Mouse (Mus musculus) heart, postnatal 10 days (tissue): ENCODE results near the gene Snx15. TPM values are rescaled to one million over a fixed set of nuclear protein-coding genes. Genes with fewer than 3 reads are reported as not detected.

Experiments used
- DNase-seq, 2 experiments: peaks; one replicate each; pipeline ENCODE4 v3.0.0; 2021
- intact Hi-C: fragments of 180-260 bp; cut with DNase I; formaldehyde crosslinking; loops from one replicate; pipeline ENCODE4 v1.15.1; 2025
- total RNA-seq, 2 experiments: library from RNA; stranded (reverse); gene quantifications; 2 replicates each; pipeline ENCODE4 v1.2.3; 2021

The Snx15 gene
- total RNA-seq, 2 experiments from 2014 or later = 12.5 to 12.6 TPM

GRCm38 (mm10) chr19:6079983-6080480 lies 48.1 kb downstream of the Snx15 start, which contains the start of gene Tmem262:
Tmem262 (plus strand) TSS chr19:6080033.
- DNase-seq = no peak
- intact Hi-C loops = no loop called here

GRCm38 (mm10) chr19:6076564-6077393 lies 51.3 kb downstream of the Snx15 start, which contains the start of gene Vps51:
Vps51 (minus strand) TSS chr19:6077231.
- intact Hi-C loops = loop anchor here (2.0 kb wide), 1 partner anchor 16 kb away; the partner anchor contains the start of gene Znhit2
- peak; percentile 92 to 93 for DNase-seq

- no peak for DNase-seq
- intact Hi-C loops = no loop called here
Measured at GRCm38 (mm10) chr19:6073889-6074288, 54.2 kb downstream of the Snx15 start.

- intact Hi-C loops = no loop called here
- no peak for DNase-seq
Measured at GRCm38 (mm10) chr19:6071261-6071660, 56.8 kb downstream of the Snx15 start.

- intact Hi-C loops = no loop called here
Measured at GRCm38 (mm10) chr19:6070571-6071250, 57.4 kb downstream of the Snx15 start.

GRCm38 (mm10) chr19:6069851-6070250 lies 58.3 kb downstream of the Snx15 start:
- intact Hi-C loops = no loop called here
- DNase-seq = no peak

More at GRCm38 (mm10) chr19:6070571-6071250, 57.4 kb downstream of the Snx15 start:
- DNase-seq = no peak

Other genes with a start within 250 kb of the Snx15 start
- 1 to 10 TPM; 1.1 to 1.2 TPM for gene Tigd3, start 234.2 kb downstream of the Snx15 start, total RNA-seq
- 100 to 1,000 TPM; 100 to 101 TPM for gene Dpf2, start 215.3 kb downstream of the Snx15 start, total RNA-seq
- gene Cdc42ep2, start 203.5 kb downstream of the Snx15 start, total RNA-seq = 10 to 100 TPM; 14.0 to 16.0 TPM
- gene Pola2, start 164.1 kb downstream of the Snx15 start, total RNA-seq = 10 to 100 TPM; 21.1 TPM
- gene Slc22a20, start 142.2 kb downstream of the Snx15 start, total RNA-seq = not detected
- 10 to 100 TPM; 32.6 to 37.8 TPM for gene Capn1, start 112.4 kb downstream of the Snx15 start, total RNA-seq
- gene Syvn1, start 81.7 kb downstream of the Snx15 start, total RNA-seq = 10 to 100 TPM; 19.5 TPM
- 10 to 100 TPM; 41.7 to 46.7 TPM for gene Mrpl49, start 70.5 kb downstream of the Snx15 start, total RNA-seq
- gene Fau, start 70.5 kb downstream of the Snx15 start, total RNA-seq = 100 to 1,000 TPM; 738 to 768 TPM
- 10 to 100 TPM; 13.6 to 13.9 TPM for gene Znhit2, start 67.1 kb downstream of the Snx15 start, total RNA-seq
- 1 to 10 TPM; 2.7 to 2.9 TPM for gene Tm7sf2, start 59.9 kb downstream of the Snx15 start, total RNA-seq
- 10 to 100 TPM; 36.4 TPM for gene Vps51, start 51.1 kb downstream of the Snx15 start, total RNA-seq
- not detected for gene Tmem262, start 48.3 kb downstream of the Snx15 start, total RNA-seq
- not detected for gene Gm28374, start 46.0 kb downstream of the Snx15 start, total RNA-seq
- 10 to 100 TPM; 24.4 to 26.3 TPM for gene Zfpl1, start 43.3 kb downstream of the Snx15 start, total RNA-seq
- 1 to 10 TPM; 3.8 to 5.0 TPM for gene Cdca5, start 43.3 kb downstream of the Snx15 start, total RNA-seq
- gene AC131692.1, start 33.9 kb downstream of the Snx15 start, total RNA-seq = under 1 TPM in 1 of 2 experiments, not detected in 1; 0.43 TPM
- gene Naaladl1, start 22.5 kb downstream of the Snx15 start, total RNA-seq = under 1 TPM; 0.10 to 0.17 TPM
- gene Sac3d1, start 9.7 kb downstream of the Snx15 start, total RNA-seq = 10 to 100 TPM; 10.2 to 13.9 TPM
- under 1 TPM; 0.31 to 0.32 TPM for gene Batf2, start 12.7 kb upstream of the Snx15 start, total RNA-seq
- gene Arl2, start 13.2 kb upstream of the Snx15 start, total RNA-seq = 10 to 100 TPM; 60.5 to 63.5 TPM
- not detected for gene Majin, start 56.1 kb upstream of the Snx15 start, total RNA-seq
- gene Gpha2, start 98.1 kb upstream of the Snx15 start, total RNA-seq = not detected
- 10 to 100 TPM; 30.7 to 31.7 TPM for gene Ppp2r5b, start 107.6 kb upstream of the Snx15 start, total RNA-seq
- gene Atg2a, start 113.4 kb upstream of the Snx15 start, total RNA-seq = 10 to 100 TPM; 17.7 to 19.0 TPM
- 100 to 1,000 TPM; 129 to 181 TPM for gene Ehd1, start 148.4 kb upstream of the Snx15 start, total RNA-seq
- gene Cdc42bpg, start 178.2 kb upstream of the Snx15 start, total RNA-seq = 1 to 10 TPM; 9.6 to 9.9 TPM
- 10 to 100 TPM; 18.6 to 21.8 TPM for gene Men1, start 206.7 kb upstream of the Snx15 start, total RNA-seq
- 10 to 100 TPM; 52.3 to 52.4 TPM for gene Map4k2, start 212.8 kb upstream of the Snx15 start, total RNA-seq
- 100 to 1,000 TPM; 118 to 143 TPM for gene Sf1, start 235.4 kb upstream of the Snx15 start, total RNA-seq